Mouse (Mus musculus) spleen, adult 2 months (tissue): ENCODE data around the gene Mpv17l2.

ENCODE experiments used
- CTCF ChIP-seq: fragments of 200-500 bp; IDR thresholded peaks from 2 replicates; pipeline ENCODE4 v1.5.1; 2011; ENCODE audit warnings: mild to moderate bottlenecking, inconsistent platforms; ENCODE audit not compliant: insufficient read depth, insufficient read length, insufficient replicate concordance; ENCODE audit errors: extremely low read depth
- POLR2A ChIP-seq: fragments of 200-500 bp; IDR thresholded peaks from 2 replicates; pipeline ENCODE4 v1.6.1; 2011; ENCODE audit warnings: low read depth, low read length, inconsistent platforms

DNA sequence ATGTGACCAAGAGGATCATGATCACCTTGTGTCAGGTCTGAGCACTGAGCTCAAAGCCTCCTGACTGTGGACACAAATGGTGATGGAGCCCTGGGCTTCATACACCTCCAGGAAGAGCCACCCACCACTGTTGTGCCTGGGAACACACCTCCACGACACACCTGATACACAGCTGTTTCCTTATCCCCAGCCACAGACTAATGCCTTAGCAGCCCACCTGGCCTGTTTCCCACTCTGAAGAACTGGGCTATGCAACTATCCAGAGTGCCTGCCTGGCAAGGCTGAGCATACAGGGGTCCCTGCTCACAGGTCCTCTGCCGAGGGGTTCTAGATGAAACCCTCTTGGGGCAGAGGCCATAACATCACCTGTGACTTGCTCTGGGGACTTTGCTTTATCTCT lies 33.5 kb upstream of the Mpv17l2 start:
- no peak for TF ChIP-seq CTCF
- no peak for TF ChIP-seq POLR2A
